Mouse (Mus musculus): ENCODE measurements around the gene Gm12248.

Gm12248 gene

GRCm38 (mm10) chr11:58101194-58101720 lies 8.3 kb upstream of the Gm12248 start:
- WGBS: 86% methylated on average over 4 of the region's 4 CpGs

GRCm38 (mm10) chr11:58100006-58100405 lies 7.1 kb upstream of the Gm12248 start:
- 99% methylated on average over 2 of the region's 2 CpGs for WGBS

- WGBS: 79% methylated on average over 5 of the region's 5 CpGs
These were observed 5.4 kb upstream of the Gm12248 start for GRCm38 (mm10) chr11:58098366-58098720.

GRCm38 (mm10) chr11:58097621-58098365 lies 4.9 kb upstream of the Gm12248 start:
- WGBS: 3% methylated on average over 36 of the region's 38 CpGs

- 23% methylated on average over 20 of the region's 20 CpGs for WGBS
These were observed 4.1 kb upstream of the Gm12248 start for GRCm38 (mm10) chr11:58096821-58097620.

GRCm38 (mm10) chr11:58096160-58096559 lies 3.2 kb upstream of the Gm12248 start:
- WGBS: 82% methylated on average over 5 of the region's 5 CpGs

GRCm38 (mm10) chr11:58095561-58095960 lies 2.6 kb upstream of the Gm12248 start:
- 100% methylated on average over 1 of the region's 1 CpGs for WGBS

- WGBS: 87% methylated on average over 4 of the region's 4 CpGs
These were observed 1.8 kb upstream of the Gm12248 start for GRCm38 (mm10) chr11:58094766-58095165.

- 56% methylated on average over 4 of the region's 4 CpGs for WGBS
These were observed 393 bp downstream of the Gm12248 start for GRCm38 (mm10) chr11:58092541-58092940.

- 89% methylated on average over 6 of the region's 6 CpGs for WGBS
These were observed 11.2 kb downstream of the Gm12248 start for GRCm38 (mm10) chr11:58081716-58082115.

- 46% methylated on average over 4 of the region's 4 CpGs for WGBS
These were observed 15.7 kb downstream of the Gm12248 start for GRCm38 (mm10) chr11:58077270-58077669.

- 88% methylated on average over 3 of the region's 3 CpGs for WGBS
These were observed 20.0 kb downstream of the Gm12248 start for GRCm38 (mm10) chr11:58072978-58073377.

GRCm38 (mm10) chr11:58065025-58065424 lies 27.9 kb downstream of the Gm12248 start:
- 82% methylated on average over 4 of the region's 4 CpGs for WGBS

GRCm38 (mm10) chr11:58062586-58062985 lies 30.3 kb downstream of the Gm12248 start:
- WGBS: 86% methylated on average over 4 of the region's 4 CpGs

GRCm38 (mm10) chr11:58061218-58061617 lies 31.7 kb downstream of the Gm12248 start:
- WGBS: 83% methylated on average over 4 of the region's 4 CpGs

GRCm38 (mm10) chr11:58059752-58060151 lies 33.2 kb downstream of the Gm12248 start:
- 85% methylated on average over 7 of the region's 7 CpGs for WGBS

GRCm38 (mm10) chr11:58057455-58057854 lies 35.5 kb downstream of the Gm12248 start:
- 22% methylated on average over 6 of the region's 6 CpGs for WGBS

- 68% methylated on average over 4 of the region's 4 CpGs for WGBS
These were observed 46.5 kb downstream of the Gm12248 start for GRCm38 (mm10) chr11:58046438-58046837.

- WGBS: 75% methylated on average over 5 of the region's 5 CpGs
These were observed 50.0 kb downstream of the Gm12248 start for GRCm38 (mm10) chr11:58042861-58043431.

GRCm38 (mm10) chr11:58039027-58039426 lies 53.9 kb downstream of the Gm12248 start:
- WGBS: 67% methylated on average over 1 of the region's 1 CpGs

GRCm38 (mm10) chr11:58033635-58034034 lies 59.3 kb downstream of the Gm12248 start:
- WGBS: 45% methylated on average over 3 of the region's 3 CpGs

- WGBS: 55% methylated on average over 6 of the region's 6 CpGs
These were observed 61.8 kb downstream of the Gm12248 start for GRCm38 (mm10) chr11:58031176-58031575.

Data from cerebral cortex, adult 2 months (tissue).